Mouse (Mus musculus) forebrain, embryonic 11.5 days (tissue): ENCODE measurements around the gene Josd2. TPM values are rescaled to one million over a fixed set of nuclear protein-coding genes. Genes with fewer than 3 reads are reported as not detected.

Source experiments
- microRNA-seq: library from miRNA; unstranded; fragments of <30 nt; microRNA quantifications from one replicate; pipeline ENCODE4, GENCODE M21; 2016; ENCODE audit not compliant: insufficient number of aligned reads
- polyA plus RNA-seq: library from polyadenylated mRNA; unstranded; fragments of >200 nt; fragmentation: Nextera tagmentation; extraction: Ambion mirVana; gene quantifications from 2 replicates; pipeline ENCODE4 v1.2.1, GENCODE M21; 2014

Gene Josd2
- polyA plus RNA-seq, 1 experiment from 2014 or later, result 60.9 TPM

Small RNA genes lying within 50 kb of the gene (microRNA-seq; reads per million reads assigned to microRNA genes)
- gene Mir7052, result not detected

Other genes starting within 250 kb of the Josd2 start
- gene Klk1, start 242.6 kb upstream of the Josd2 start, polyA plus RNA-seq, result not detected in 2 replicates
- gene Gm36864, start 231.8 kb upstream of the Josd2 start, polyA plus RNA-seq, result not detected in 2 replicates
- gene 1700028J19Rik, start 221.3 kb upstream of the Josd2 start, polyA plus RNA-seq, result 0.99 and 1.3 TPM in 2 replicates
- gene 2410002F23Rik, start 221.3 kb upstream of the Josd2 start, polyA plus RNA-seq, result 167 and 178 TPM in 2 replicates
- gene Acp4, start 210.6 kb upstream of the Josd2 start, polyA plus RNA-seq, result 0.17 TPM in 1 of 2 replicates, not detected in the other
- not detected in 2 replicates for gene Gm15517, start 206.5 kb upstream of the Josd2 start, polyA plus RNA-seq
- gene Clec11a, start 161.1 kb upstream of the Josd2 start, polyA plus RNA-seq, result 3.2 TPM in 2 replicates
- gene Shank1, start 157.7 kb upstream of the Josd2 start, polyA plus RNA-seq, result 3.6 and 4.2 TPM in 2 replicates
- gene Syt3, start 83.9 kb upstream of the Josd2 start, polyA plus RNA-seq, result 3.2 and 4.0 TPM in 2 replicates
- 0.89 and 0.96 TPM in 2 replicates for gene 1700008O03Rik, start 82.2 kb upstream of the Josd2 start, polyA plus RNA-seq
- 8.2 and 9.8 TPM in 2 replicates for gene Lrrc4b, start 39.0 kb upstream of the Josd2 start, polyA plus RNA-seq
- 2.6 and 2.9 TPM in 2 replicates for gene Aspdh, start 2.6 kb upstream of the Josd2 start, polyA plus RNA-seq
- gene Emc10, start 28.5 kb downstream of the Josd2 start, polyA plus RNA-seq, result 115 and 124 TPM in 2 replicates
- 22.3 and 25.3 TPM in 2 replicates for gene Fam71e1, start 28.6 kb downstream of the Josd2 start, polyA plus RNA-seq
- 0.23 TPM in 1 of 2 replicates, not detected in the other for gene Mybpc2, start 56.7 kb downstream of the Josd2 start, polyA plus RNA-seq
- gene Spib, start 64.1 kb downstream of the Josd2 start, polyA plus RNA-seq, result 0.13 and 0.23 TPM in 2 replicates
- gene Pold1, start 80.9 kb downstream of the Josd2 start, polyA plus RNA-seq, result 124 and 133 TPM in 2 replicates
- 72.3 and 76.4 TPM in 2 replicates for gene Nr1h2, start 86.0 kb downstream of the Josd2 start, polyA plus RNA-seq
- 0.68 and 0.92 TPM in 2 replicates for gene Napsa, start 104.4 kb downstream of the Josd2 start, polyA plus RNA-seq
- 1.8 and 2.0 TPM in 2 replicates for gene Kcnc3, start 122.7 kb downstream of the Josd2 start, polyA plus RNA-seq
- 1.7 and 2.6 TPM in 2 replicates for gene Myh14, start 202.9 kb downstream of the Josd2 start, polyA plus RNA-seq
- gene Izumo2, start 240.8 kb downstream of the Josd2 start, polyA plus RNA-seq, result not detected in 2 replicates